Mouse (Mus musculus): Measurements from ENCODE around the gene Gbf1.

The Gbf1 gene

GRCm38 (mm10) chr19:46315752-46316610 is 163.7 kb downstream of the Gbf1 start:
- DNase-seq (ENCODE audit: low read depth, low spot score) = no peak

GRCm38 (mm10) chr19:46316846-46317545 is 164.7 kb downstream of the Gbf1 start:
- DNase-seq (ENCODE audit: low read depth, low spot score) = no peak

GRCm38 (mm10) chr19:46317546-46317885 is 165.2 kb downstream of the Gbf1 start:
- no peak for DNase-seq (ENCODE audit: low read depth, low spot score)

- DNase-seq (ENCODE audit: low read depth, low spot score) = no peak
Measured at GRCm38 (mm10) chr19:46318031-46318471, 165.7 kb downstream of the Gbf1 start.

DNA sequence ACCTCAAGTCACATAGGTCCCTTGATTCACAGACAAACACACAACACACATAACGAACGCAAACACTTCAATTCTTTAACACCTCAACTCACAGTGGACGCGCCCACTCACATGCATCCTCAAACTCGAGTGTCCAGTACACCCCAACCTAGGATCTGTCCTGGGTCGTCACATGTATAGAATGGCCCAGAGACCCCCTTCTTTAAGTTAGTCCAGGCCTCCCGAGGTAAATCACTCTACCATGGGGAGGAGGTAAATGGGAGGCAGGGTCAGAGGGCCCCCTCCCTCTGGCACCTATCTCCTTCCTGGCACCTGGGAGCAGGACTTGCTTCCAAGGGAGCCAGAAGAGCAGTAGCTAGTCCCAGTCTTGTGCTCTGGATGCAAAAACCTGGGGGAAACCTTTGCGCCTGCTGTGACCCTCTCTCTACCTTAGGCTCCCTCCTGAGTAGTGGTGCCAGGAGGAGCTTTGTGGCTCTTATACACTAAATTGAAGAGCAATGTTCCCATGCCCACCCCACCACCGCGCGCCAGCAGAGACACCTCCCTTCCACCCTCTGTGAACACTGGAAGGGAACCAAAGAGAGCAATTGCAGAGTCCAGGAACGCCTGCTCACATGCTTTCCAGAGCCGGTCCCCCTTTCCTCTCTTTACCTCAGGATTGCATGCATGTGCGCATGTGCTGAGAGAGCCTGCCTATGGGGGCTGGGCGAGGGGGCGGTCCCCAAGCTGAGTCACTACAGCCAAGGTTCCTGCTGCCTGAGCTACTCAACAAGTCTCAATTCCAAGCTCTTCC is 166.5 kb downstream of the Gbf1 start:
- DNase-seq (ENCODE audit: low read depth, low spot score) = no peak

DNA sequence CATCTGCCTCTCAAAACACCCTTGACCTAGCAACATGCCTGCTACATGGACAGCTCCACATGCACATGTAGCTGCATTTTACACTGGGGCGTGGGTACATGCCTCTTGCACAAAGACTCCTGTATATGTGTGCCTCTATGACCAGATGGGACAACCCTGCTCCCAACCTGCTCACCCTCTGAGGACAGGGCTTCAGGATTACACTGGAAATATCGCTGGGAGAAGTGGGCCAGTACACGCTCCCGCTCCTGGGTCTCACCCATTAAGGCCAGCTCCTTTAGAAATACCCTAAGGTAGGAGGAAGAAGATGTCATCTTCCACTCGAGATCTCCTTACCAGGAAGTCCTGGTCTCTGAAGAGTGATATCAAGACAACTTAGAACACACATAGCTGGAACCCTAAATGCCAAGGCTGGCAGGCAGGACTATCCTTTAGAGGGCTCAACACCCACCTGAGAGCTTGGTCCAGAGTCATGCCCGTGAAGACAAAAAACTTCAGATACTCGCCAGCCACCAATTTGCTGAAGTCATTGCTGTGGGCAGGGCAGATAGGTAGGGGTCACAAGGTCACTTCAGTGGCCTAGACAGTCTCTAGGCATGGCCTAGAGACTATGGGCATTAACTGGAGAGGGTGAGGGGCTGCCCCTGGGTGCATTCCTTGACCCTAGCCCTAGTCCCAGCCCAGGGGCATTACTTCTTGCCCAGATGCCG is 167.9 kb downstream of the Gbf1 start:
- no peak for DNase-seq (ENCODE audit: low read depth, low spot score)

GRCm38 (mm10) chr19:46321101-46321943 is 169.0 kb downstream of the Gbf1 start:
- no peak for DNase-seq (ENCODE audit: low read depth, low spot score)

DNA sequence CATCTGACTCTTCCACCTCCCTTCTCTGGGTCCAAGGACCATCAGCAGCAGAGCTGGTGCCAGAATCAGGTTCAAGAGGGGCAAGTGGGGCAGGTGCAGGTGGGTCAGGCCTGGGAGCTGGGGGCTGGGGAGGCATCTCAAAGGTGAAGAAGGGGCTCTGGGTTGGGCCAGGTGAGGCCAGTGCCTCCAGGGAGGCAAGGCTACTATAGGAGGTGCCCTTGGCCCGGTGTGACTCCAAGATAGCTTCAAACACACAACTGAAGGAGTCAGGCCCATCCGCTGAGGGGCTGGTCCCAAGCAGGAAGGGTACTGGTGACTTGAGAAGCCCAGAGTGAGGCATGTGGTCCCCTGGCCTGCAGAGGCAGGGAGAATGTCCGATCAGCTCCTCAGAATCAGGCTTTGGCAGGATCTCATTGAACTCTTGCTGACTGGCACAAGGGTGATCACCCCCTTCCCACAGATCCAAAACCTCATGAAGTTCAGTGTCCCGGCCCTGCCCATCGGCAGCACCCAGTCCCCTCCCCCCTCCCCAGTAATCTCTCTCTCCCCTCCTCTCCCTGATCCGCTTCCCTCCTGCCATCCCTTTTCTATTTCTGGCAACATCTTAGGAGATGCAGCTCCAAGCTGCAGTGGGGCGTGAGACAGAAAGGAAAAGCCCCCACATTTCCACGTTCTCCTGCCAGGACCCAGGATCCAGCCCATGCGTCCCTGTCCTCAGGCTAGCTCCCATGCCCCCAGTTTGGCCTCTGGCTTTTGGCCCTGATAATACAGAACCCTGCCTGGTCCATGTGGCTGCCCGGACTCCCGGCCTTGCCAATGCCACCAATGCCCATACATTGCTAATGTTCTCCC is 170.1 kb downstream of the Gbf1 start:
- DNase-seq (ENCODE audit: low read depth, low spot score) = no peak

DNA sequence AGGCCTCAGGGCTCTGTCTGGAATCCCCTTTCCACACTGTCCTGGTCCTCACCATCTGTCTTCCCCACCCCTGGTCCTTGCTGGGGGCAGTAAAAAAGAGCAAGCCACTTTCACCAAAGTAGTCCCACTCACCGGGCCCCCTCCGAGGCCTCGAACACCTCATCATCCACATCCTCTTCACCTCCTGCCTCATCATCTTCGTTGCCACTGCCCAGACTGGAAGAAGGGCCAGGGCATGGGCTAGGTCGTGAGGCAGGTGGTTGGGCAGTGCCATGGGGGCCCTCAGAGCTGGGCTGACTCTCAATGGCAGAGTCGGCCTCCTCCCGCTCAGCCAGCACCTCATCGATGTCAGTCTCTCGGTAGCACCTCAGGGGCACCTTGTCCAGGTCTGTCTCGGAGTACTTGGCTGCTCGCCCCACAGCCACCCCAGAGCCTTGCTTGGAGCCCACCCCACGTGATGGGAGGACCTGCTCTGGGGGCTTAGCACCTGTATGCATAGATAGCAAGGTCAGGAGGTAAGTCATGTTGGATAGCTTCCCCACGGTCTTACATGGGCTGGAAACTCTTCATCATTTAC is 170.8 kb downstream of the Gbf1 start:
- no peak for DNase-seq (ENCODE audit: low read depth, low spot score)

GRCm38 (mm10) chr19:46323716-46324115 is 171.4 kb downstream of the Gbf1 start:
- no peak for DNase-seq (ENCODE audit: low read depth, low spot score)

- DNase-seq (ENCODE audit: low read depth, low spot score) = no peak
Measured at GRCm38 (mm10) chr19:46324366-46324765, 172.1 kb downstream of the Gbf1 start.

DNA sequence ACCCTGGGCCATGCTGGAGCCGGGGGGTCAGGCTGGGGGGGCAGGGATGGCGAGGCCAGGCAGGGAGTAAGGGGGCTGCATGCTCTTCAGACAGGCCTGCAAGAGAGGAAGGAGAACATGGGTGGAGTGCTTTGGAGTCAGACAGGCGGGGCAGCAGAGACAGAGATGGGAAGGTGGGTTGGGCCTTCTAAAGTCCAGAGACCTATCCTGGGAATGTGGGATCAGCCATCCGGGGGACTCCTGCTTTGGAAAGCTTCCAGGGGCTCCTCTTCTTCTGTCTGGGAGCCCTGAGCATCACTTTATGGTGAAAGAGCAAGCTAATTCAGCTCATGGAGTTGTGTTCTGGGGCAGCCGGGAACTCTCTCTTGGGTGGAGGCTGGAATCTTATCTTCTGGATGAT is 172.6 kb downstream of the Gbf1 start:
- DNase-seq (ENCODE audit: low read depth, low spot score) = no peak

DNA sequence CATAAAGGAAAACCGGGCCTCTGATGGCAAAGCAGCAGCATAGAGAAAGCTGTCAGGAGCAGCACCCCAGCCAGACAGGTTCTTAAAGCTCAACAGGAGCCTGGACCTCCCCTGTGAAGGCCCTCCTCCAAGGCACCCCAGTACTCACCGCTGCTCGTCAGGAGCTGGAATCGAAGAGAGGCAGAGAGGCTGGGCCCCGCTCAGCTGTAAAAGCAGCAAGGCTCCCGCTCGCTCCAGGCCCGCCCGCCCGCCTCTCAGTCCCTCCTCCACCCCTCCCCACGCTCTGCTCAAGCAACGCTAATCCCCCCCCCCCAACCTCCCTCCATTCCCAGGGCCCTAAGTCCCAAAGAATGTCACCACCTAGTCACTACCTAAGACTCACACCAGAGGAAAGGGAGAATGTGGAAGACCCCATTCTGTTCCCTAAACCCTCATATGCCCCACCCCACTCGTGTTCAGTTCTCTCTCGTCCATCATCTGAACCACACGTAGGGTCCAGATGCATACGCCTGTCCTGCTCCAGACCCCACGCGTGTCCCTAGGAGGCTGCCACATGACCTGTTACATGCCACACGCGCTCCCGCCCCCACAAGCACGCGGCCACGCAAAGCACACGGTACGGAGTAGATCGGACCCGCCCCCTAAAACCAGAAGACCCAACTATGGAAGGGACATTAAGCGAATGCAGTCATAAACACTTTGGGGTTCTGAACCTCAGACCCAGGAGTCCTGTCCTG is 173.9 kb downstream of the Gbf1 start:
- DNase-seq (ENCODE audit: low read depth, low spot score) = no peak

- DNase-seq (ENCODE audit: low read depth, low spot score) = no peak
Measured at GRCm38 (mm10) chr19:46326756-46327305, 174.5 kb downstream of the Gbf1 start, which contains the start of gene Psd. TSS of gene Psd (minus strand) at chr19:46327156.

GRCm38 (mm10) chr19:46327531-46328064 is 175.3 kb downstream of the Gbf1 start:
- DNase-seq (ENCODE audit: low read depth, low spot score) = no peak

GRCm38 (mm10) chr19:46328081-46329030 is 176.0 kb downstream of the Gbf1 start, which contains the start of gene Fbxl15:
TSS of gene Fbxl15 (plus strand) at chr19:46328184.
- peak; percentile 92 for DNase-seq (ENCODE audit: low read depth, low spot score)

All from retina, postnatal 7 days (tissue).